Mouse (Mus musculus): Measurements from ENCODE around the gene Ppp3ca.

The Ppp3ca gene

DNA sequence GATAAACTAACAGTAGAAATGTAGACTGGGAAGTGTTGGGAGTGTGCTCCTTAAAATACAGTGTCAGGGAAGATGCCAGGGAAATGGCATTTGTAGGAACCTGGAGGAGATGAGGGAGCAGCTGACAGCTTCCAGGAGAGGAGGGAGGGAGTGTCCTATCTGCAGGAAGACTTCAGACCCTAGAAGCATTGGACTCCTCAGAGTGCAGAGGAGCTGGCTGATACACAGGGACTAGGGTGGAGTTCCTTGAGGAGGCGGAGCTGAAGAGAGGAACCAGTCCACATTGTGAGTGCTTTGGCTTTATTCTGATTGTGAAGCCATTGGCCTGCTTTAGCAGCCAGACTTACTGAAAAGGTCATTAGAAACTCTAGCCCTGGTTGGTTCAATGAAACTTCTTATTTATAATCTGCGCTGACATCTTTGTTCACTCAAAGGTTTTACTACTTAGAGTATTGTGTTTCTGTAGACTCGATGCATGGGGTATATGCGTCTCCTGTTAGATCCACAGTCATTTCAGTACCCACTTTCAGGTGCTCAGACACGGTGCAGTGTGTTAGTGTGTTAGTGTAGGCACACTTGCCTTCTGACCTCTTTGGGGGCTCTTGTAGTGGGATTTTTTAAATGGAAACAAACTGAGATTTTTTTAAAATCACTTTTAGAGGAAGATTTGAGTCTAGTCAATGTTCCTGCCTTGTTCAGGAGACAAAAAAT, 99.0 kb downstream of the Ppp3ca start:
- DNase-seq, result no peak

DNA sequence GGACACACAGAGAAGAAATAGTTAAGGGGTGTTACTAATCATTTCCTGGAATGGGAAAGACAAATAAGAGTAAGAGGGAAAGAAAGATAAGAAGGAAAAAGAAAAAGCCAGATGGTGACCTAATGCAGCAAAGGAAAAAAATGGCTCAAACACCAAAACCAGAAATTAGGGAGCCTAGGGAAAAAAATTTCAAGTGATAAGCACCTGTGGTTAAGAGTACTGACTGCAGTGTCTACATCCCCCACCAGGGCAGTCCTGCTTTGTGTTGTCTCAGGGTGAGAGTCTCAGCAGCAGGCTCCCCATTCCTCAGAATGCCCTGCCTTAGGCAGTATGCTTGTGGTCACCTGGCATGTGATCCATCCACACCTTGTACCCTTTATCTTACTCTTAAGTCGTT, 99.6 kb downstream of the Ppp3ca start:
- no peak for DNase-seq

DNA sequence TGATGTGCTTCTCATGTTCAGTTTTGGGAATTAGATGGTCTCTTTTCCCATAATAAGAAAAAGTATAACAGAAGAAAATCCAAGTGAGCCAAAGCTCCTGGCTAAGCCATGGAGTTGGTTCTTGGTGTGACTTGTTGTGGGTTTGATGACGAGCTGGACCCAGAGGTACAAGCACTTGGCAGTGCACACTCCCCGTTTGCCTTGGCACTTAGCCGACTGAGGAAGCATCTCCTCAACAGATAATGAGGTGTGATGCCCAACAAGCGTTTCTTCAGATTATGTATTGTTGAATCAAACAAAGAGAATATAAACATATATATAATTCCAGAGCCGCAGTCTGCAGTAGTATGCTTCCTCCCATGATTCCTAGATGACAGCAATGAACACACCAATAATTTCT, 101.8 kb downstream of the Ppp3ca start:
- DNase-seq, result no peak

DNA sequence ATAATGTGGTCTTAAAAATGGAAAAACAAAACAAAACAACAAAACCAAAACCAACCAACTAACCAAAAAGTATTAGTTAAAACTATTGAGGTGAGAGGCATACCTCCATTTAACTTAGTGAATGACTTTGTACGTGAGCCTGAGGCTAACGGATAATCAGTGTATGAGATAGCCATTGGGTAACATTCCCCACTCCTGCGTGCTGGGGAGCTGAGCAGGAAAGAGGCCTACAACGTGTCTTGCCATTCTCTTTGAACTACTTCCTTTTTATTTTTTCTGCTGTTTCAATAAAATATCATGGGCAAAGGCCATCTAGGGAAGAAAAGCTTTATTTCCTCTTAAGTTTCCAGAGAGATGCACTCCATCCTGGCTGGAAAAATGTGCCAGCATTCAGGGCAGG, 103.3 kb downstream of the Ppp3ca start:
- DNase-seq, result no peak

DNA sequence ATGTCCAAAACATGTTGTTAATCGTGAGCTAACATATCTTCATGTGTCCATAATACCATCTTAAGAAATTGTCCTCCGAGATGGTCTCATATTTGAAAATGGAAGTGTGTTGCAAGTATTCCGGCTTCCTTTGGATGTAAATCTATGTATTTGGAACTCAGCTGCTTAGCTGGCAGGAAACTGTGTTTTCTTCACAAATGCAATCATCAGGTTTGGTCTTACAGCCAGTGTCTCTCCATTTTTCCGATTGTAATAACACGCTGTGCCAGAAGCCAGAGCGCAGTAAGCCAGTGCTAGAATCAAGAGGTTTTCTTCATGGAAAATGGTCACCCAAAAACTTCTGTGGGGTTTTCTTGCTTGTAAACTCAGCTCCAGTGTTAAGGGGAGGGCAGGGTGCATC, 104.3 kb downstream of the Ppp3ca start:
- DNase-seq, result no peak

DNA sequence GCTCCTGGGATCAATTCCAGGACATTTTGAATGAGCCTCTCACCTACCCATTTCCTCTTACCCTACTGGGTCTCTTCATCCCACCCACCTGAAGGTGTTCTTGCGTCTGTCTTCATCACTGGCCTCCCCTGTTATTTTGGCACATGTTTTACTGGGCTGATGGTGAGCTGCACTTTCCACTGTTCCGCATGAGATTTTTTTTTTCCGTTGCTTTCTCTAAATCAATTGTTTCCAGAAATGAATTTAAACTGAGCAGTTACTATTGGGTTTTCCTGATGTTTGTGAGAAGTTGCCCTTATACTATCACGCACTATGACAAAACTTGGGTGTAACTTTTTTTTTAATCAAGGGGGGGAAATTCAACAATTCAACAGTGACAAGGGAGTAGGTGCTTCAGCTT, 106.6 kb downstream of the Ppp3ca start:
- DNase-seq, result no peak

DNA sequence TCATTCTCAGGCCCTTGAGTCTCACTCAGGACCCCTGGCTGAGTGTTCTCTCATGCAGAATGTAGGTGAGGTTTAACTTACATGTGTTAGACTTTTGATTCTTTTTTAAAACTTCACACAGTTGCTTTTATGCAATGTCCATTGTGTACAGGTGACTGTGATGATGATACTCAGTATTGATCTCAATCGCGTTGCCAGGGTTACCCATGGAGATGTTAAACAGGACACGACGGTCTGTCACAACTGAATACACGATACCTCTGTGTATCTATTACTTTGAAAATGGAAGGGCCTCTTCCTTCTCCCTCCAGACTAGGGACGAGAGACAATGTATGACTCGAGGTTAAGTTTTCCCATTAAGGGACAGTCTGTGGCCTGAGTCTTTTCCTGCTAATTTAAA, 107.5 kb downstream of the Ppp3ca start:
- DNase-seq, result no peak

DNA sequence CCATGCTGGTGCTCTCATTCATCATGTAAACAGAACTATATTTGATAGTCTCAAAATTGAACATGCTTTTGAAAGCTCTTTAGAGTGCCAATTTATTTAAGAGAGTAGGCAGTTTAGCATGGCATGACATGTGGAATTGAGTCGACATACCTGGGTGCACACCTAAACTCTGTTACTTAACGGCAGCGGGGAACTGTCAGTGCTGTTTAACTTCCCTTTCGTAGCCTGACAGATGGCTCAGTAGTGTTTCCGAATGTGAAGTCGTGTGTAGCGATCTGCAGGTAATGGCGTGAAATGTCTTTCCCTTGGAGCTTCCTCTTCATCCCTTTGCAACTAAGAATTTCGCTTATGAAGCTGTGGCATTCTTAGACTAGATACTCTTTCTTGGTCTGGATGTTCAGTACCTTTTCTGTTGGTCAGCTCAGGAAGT, 107.9 kb downstream of the Ppp3ca start:
- no peak for DNase-seq

DNA sequence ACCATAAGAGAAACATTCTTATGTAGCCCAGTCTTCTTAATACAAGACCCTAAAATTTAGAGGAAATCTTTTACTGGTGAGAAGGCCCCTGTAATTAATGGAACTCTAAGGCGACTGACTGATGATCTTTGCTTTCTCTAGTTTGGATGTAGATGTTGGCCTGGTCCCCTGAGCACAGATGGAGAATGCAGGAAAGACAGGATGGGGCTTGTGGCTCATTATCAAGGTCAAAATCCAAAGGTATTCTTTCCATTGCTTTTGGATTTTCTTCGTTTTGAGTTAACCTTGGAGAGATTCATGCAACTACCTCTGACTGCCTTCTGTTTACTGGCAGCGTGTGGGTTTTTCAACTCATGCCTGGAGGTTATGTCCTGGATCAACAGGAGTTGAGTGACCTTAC, 110.4 kb downstream of the Ppp3ca start:
- DNase-seq, result no peak

DNA sequence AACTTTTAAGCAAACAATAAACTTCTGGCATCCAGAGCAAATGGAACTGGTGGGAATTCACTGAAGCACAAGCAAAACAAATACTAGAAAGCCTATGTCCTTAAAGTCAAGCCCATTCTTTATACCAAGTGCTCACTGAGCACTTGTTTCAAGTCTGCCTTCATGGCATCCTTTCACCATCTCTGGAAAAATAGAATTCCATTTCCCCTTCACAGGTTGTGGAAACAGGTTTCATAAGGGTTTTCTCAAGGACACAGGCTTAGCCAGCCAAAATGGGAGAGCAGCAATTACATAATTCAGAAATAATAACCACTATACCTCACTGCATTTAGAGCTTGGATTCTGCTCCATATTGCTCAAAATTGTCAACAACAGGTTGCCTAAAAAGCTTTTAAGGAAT, 112.1 kb downstream of the Ppp3ca start:
- DNase-seq, result no peak

DNA sequence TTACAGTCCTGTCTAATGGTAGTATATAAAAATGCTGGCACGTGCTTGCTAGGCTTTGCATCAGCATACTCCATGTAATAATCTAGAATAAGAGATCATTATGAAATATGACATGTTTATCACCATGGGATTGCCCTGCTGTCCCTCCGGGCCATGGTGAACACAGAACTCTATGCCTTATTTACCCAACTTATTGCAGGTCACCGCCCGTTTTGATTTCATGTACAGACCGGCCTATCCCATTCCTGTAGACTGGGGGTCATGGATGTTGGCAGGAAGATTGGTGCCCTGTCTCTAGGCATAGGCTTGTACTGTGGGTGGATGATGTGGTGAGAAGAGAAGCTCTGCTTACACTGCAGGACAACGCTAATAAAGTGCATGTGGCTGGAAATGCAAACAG, 115.8 kb downstream of the Ppp3ca start:
- no peak for DNase-seq

DNA sequence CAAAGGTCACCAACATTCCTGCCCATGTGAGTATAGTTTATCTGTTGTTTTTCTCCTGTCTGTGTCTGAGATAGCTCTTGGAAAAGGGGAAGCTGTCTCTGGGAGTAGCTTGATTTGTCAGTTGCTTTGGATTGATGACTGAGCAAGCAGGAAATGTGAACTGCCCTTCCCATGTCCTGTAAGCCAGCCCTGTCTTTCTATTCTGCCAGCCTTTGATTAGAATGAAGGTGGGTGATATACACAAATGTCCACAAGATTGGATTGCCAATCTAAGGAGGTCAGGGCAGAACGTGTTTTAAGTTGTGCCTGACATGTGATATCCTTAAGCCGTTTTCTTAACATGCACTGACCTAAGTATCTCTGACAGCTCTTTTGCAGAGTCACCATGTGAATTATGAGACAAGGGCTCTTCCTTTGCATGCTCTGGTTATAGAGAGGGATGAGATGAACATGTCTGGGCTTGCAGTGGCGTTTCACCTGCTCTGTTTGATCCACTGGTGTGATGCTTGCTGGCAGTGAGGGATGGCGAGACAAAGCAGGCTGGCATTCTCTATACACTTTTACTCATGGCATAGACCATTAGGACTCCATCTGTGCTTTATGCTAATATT, 120.4 kb downstream of the Ppp3ca start:
- no peak for DNase-seq

DNA sequence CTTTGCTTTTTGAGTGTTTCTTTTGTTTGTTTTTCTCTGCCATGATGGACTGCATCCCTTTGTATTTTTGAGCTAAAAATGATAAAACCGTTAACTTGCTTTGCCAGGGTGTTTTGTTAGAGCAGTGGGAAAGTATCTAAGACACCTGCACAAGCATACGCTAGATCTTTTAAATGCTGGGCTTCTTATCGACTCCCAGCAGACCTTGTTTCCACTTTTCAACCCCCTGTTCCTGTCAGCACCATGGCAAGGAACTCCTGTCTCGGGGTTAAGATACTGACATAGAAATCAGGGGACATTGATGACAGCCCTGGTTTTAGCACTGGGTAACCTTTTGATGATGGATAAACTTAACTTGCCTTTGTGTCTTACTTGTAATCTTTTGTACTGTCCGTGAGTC, 121.5 kb downstream of the Ppp3ca start:
- DNase-seq, result no peak

DNA sequence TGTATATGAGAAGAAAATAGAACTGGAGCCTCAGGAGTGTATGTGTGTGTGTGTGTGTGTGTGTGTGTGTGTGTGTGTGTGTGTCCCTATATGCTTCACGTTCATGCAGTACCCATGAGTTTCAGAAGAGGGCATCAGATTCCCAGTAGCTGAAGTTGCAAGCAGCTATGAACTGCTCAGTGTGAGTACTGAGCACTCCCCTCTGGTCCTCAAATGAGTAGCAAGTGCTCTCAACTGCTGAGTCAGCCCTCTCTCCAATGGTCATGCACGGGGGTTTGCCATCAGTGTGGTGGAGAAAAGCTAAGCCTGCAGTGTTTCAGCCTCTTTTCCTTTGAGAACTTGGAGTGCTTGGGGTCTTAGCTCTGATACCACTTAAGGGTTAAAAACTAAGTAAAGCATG, 122.0 kb downstream of the Ppp3ca start:
- no peak for DNase-seq

DNA sequence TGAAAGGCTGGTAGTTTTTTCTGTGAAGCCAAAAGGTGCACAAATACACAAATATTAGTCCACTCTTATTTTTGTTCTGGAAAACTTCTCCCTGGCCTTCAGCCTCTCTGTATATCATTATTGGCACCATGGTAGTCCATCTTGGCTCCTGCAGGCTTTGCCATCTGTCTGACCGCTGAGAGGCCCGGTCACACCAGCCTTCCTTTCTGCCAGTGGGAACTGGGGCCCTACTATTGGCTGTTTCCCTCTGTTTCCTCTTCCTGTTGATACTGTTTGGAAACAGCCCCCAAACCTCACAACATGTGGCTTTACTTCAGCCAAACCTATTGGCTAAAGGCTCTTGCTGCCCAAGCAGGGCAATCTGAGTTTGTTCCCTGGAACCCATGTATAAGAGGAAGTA, 123.5 kb downstream of the Ppp3ca start:
- DNase-seq, result no peak

DNA sequence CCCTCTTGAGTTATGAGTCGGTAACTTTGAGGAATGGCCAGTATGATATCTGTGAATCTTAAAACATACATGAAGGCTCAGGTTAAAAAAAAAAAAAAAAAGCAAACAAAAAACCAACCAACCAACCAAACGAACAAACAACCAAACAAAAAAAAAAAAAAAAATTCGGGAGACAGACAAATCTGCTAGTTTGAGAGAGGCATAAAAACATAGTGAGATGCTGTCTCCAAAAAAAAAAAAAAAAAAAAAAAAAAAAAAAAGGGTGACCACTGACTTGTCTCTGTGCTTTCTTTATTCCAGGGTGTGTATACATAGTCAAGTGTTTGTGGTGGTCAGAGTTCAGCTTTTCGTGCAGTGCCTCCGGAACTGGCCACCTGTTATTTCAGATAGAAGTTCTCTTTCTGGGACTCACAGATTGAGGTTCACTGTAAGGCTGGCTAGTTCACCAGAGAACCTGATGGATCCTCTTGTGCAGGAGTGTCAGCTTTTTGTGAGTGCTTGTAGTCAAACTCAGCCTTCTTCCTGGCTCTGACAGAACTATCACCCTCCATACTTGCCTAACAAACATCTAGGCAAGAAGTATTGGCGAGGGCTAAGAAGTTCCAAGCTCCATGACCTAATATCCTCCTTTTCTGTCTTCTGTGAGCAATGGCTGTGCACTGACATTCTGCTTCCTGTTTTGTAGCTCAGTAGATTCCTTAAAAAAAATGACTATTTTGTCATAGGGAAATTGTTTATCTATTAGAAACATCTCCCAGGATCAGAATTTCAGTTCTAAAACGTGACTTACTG, 124.7 kb downstream of the Ppp3ca start:
- no peak for DNase-seq

DNA sequence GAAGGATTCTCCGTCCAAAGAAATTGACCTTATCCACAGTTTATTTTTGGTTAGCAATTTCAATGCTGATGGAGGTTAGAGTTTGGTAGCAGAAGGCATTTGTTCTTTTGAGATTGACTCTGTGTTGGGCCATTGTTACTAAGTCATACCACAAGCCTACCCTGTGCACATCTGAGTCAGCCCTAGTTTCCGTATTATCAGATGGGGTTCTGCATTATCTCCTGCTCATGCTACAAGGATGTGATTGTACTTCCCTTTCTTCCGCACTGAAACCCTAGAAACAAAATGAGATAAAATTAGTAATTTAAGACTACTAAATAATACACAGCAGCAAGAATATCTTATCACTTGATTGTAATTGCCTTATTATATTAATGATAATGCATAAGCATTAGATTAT, 129.0 kb downstream of the Ppp3ca start:
- no peak for DNase-seq

DNA sequence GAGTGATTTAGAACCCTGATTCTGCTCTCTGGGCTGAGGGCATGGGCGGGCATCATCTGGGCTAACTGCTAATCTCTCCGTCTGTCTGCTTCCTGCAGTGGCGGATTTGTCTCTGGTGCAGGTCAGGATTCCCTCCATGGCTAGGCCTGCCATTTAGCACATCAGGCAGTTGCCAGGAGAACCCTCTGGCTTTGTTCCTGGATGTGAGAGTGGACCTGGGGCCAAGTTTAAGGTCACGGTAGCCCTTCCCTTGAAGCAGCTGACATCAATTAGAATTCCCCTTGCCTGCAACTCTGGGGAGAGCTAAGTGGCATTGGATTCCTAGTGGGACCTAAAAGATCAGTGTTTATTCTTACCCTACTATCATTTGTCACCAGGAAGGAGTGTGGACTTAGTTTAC, 132.7 kb downstream of the Ppp3ca start:
- DNase-seq, result no peak

DNA sequence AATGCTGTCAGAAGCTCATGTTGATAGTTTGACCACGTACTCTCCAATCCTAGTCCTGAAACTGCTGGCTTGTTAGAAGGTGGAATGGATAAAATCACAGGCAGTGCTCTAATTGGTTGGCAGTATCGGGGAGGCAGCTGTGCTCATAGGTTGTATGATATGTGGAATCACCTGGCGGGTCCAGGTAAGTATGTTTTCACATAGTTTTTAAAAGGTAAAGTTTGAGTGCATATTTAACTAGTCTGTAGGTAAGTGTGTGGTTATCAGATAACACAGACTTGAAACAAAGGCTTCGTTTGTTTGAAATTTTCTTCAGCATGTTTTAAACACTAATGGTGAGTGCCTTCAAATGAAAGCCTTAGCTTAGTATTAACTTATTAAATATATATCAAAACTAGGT, 136.0 kb downstream of the Ppp3ca start:
- DNase-seq, result no peak

DNA sequence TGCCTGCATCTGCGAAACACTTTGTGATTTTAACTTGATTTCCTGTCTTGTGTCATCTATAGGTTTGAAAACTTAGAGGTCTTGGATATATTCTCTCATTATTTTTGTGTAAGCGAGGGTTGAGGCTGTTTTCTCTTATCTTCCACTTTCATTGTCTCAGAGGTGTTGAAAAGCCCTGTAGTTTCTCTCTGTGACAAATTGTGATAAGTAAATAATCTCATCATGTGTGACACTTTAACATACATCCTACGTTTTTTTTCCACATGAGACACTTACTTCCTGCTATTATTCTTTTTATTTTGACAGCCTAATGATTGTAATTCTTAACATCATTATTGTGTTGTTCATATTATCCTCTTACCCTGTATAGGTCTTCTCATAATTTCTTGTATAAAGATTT, 140.3 kb downstream of the Ppp3ca start:
- no peak for DNase-seq

DNA sequence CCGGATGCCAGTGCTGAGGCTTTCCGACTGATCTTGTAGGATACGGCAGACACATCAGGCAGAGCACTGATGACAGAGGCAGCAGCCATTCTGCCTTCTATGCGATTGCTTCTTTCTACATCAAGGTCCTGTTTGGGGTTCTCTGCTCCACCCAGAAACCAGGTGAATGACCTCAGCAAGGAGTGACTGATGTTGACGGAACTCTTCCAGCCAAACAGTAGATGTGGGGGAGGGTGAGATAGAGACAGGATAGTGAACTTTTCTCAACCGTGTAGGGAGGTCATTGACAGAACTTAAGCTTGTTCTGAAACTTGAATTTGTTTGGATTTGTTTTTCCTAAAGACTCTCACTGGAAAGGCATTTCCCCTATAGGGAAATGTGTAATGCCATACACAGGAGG, 142.2 kb downstream of the Ppp3ca start:
- DNase-seq, result no peak

DNA sequence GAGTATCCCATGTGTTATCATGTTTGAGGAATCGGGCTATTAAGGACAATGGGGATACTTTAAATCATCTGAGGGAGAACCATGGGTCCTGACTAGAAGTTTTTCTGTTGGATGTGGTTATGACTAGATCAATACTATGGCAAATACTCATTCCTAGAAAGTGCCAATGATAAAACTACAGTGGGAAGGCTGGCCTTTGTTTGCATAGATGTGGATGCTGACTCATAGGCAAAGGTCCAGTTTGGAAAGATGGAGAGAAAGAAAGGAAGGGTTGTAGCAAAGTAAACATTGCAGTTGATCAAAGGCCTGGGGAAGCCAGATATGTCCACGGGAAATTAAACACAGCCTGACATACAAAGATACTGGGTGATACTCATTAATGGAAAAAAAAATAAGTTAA, 142.9 kb downstream of the Ppp3ca start:
- no peak for DNase-seq

DNA sequence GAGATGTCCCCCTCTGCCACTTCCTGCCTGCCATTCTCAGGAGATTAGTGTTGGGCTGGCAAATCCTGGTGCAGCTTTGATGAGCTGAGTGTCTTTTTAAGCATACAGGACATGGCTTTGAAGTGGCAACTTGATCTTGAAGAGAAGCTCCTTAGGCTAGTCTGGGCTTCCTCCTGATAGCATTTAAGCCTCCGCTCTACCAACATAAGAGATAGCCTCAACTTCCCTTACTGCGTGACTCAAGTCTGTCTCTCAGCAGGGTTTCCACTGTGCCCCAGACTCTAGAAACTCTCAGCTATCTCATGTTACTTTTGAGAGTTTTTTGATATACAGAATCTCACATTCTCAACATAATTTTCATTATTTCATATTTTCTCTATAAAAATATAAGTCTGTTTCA, 144.0 kb downstream of the Ppp3ca start:
- no peak for DNase-seq

DNA sequence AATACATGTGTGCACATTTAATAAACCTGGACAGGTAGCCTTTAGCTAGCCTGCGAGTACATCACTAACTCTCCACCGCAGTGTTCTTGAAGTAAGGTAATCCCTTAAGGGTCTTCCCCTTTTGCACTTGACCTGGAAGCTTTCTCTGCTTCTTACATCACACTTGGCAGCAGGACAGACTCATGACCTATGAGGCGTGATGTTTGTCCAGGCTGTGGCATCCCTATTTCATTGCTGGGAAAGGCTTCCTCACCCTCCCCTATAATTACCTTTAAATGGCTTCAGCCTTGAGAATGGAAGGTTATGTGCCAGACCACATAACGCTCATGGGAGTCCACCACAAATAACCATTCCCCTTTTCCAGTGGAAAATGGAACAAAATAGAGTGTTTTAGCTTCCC, 145.0 kb downstream of the Ppp3ca start:
- DNase-seq, result no peak
